Mouse (Mus musculus): Measurements from ENCODE around the gene Tsfm. TPM values are rescaled to one million over a fixed set of nuclear protein-coding genes. Genes with fewer than 3 reads are reported as not detected.

The Tsfm gene
- total and polyA plus RNA-seq, 3 experiments = 53.0 to 88.9 (median 78.0) TPM

GRCm38 (mm10) chr10:127061513-127061912 is 30.9 kb upstream of the Tsfm start:
- dilution Hi-C loops (cut with MboI; ENCODE audit: extremely low pct_ligation_motif_present, extremely low pct_unique_long_range_greater_than_20kb, low sequenced_read_pairs) (no loop called here), in situ Hi-C loops (cut with MboI; ENCODE audit: low pct_ligation_motif_present, low pct_unique_long_range_greater_than_20kb, low sequenced_read_pairs) (no loop called here)
- Histone ChIP-seq H3K27ac (ENCODE audit: insufficient read depth, low read depth) (no peak overlapping the region), H3K9me3 (replicated peaks; ENCODE audit: low read length) (no peaks in the 10 kb centered on the region), H3K79me2 (replicated peaks; ENCODE audit: control insufficient read depth, extremely low read depth, insufficient read depth, poor library complexity, severe bottlenecking) (peaks cover 18% of the 10 kb centered on the region), H3K36me3 (replicated peaks in 1 of 2; ENCODE audit: control insufficient read depth in 1 of 2, insufficient read depth in 1 of 2, low read length in 1 of 2) (peaks cover 26 to 29% of the 10 kb centered on the region in 2 experiments), H3K9ac (ENCODE audit: insufficient read depth, low read depth) (no peak overlapping the region), H3K4me3 (replicated peaks in 1 of 3; ENCODE audit: low read depth in 2 of 3, low read length in 2 of 3, poor library complexity in 1 of 3) (no peak overlapping the region), H3K4me2 (ENCODE audit: insufficient read depth, low read depth, poor library complexity, severe bottlenecking) (no peak overlapping the region), H3K4me1 (ENCODE audit: control insufficient read depth in 1 of 2, insufficient read depth in 2 of 2) (peaks cover 10 to 40% of the 10 kb centered on the region in 2 experiments), H3K27me3 (replicated peaks) (peaks cover 37% of the 10 kb centered on the region)
- TF ChIP-seq RAD21 (IDR thresholded peaks at IDR 0.05; ENCODE audit: low read depth, low read length) (no peak), MEF2A (IDR thresholded peaks at IDR 0.05; ENCODE audit: borderline replicate concordance, low read depth, low read length) (no peak), CHD2 (IDR thresholded peaks at IDR 0.05; ENCODE audit: low read length) (no peak), ZMIZ1 (IDR thresholded peaks at IDR 0.05; ENCODE audit: low read depth, low read length) (no peak), UBTF (IDR thresholded peaks at IDR 0.05; ENCODE audit: low read depth, low read length) (no peak), ETS1 (conservative IDR thresholded peaks at IDR 0.05; ENCODE audit: low read depth, low read length) (no peak), SMC3 (IDR thresholded peaks at IDR 0.05; ENCODE audit: low read depth, low read length) (no peak), ZNF384 (IDR thresholded peaks at IDR 0.05; ENCODE audit: low read depth, low read length) (no peak), PAX5 (IDR thresholded peaks at IDR 0.05; ENCODE audit: low read length) (no peak), POLR2A (IDR thresholded peaks at IDR 0.05; ENCODE audit: low read depth, low read length) (no peak), CTCF (conservative IDR thresholded peaks at IDR 0.05 in 1 of 2, IDR thresholded peaks at IDR 0.05 in 1 of 2; ENCODE audit: low read depth in 2 of 2, low read length in 2 of 2) (no peak), KAT2A (IDR thresholded peaks at IDR 0.05; ENCODE audit: insufficient replicate concordance, low read length) (no peak), ZKSCAN1 (IDR thresholded peaks at IDR 0.05; ENCODE audit: borderline replicate concordance, low read depth, low read length) (no peak), IRF4 (IDR thresholded peaks at IDR 0.05; ENCODE audit: low read depth, low read length) (no peak), TCF12 (IDR thresholded peaks at IDR 0.05; ENCODE audit: low read depth, low read length) (no peak), JUN (IDR thresholded peaks at IDR 0.05; ENCODE audit: insufficient read depth, low read depth, low read length) (no peak), USF1 (IDR thresholded peaks at IDR 0.05; ENCODE audit: low read depth, low read length) (no peak)
- DNase-seq (ENCODE audit: extremely low read depth) = no peak

GRCm38 (mm10) chr10:127061085-127061484 is 30.4 kb upstream of the Tsfm start:
- in situ Hi-C loops (cut with MboI; ENCODE audit: low pct_ligation_motif_present, low pct_unique_long_range_greater_than_20kb, low sequenced_read_pairs) = no loop called here
- peaks cover 16% of the 10 kb centered on the region for H3K79me2 ChIP-seq (replicated peaks; ENCODE audit: control insufficient read depth, extremely low read depth, insufficient read depth, poor library complexity, severe bottlenecking)
- dilution Hi-C loops (cut with MboI; ENCODE audit: extremely low pct_ligation_motif_present, extremely low pct_unique_long_range_greater_than_20kb, low sequenced_read_pairs) = no loop called here

More at GRCm38 (mm10) chr10:127061085-127061484, 30.4 kb upstream of the Tsfm start:
- peaks cover 14 to 42% of the 10 kb centered on the region in 2 experiments for H3K4me1 ChIP-seq (ENCODE audit: control insufficient read depth in 1 of 2, insufficient read depth in 2 of 2)
- H3K27me3 ChIP-seq (replicated peaks) = peaks cover 37% of the 10 kb centered on the region
- H3K27ac ChIP-seq (ENCODE audit: insufficient read depth, low read depth) = no peak overlapping the region
- H3K36me3 ChIP-seq (replicated peaks in 1 of 2; ENCODE audit: control insufficient read depth in 1 of 2, insufficient read depth in 1 of 2, low read length in 1 of 2) = peaks cover 27 to 30% of the 10 kb centered on the region in 2 experiments
- no peak for TF ChIP-seq TCF12 (IDR thresholded peaks at IDR 0.05; ENCODE audit: low read depth, low read length)
- no peak for TF ChIP-seq ZNF384 (IDR thresholded peaks at IDR 0.05; ENCODE audit: low read depth, low read length)
- no peak for TF ChIP-seq CTCF (conservative IDR thresholded peaks at IDR 0.05 in 1 of 2, IDR thresholded peaks at IDR 0.05 in 1 of 2; ENCODE audit: low read depth in 2 of 2, low read length in 2 of 2)
- no peak for TF ChIP-seq SMC3 (IDR thresholded peaks at IDR 0.05; ENCODE audit: low read depth, low read length)
- no peak for TF ChIP-seq HCFC1 (IDR thresholded peaks at IDR 0.05; ENCODE audit: low read depth, low read length)
- TF ChIP-seq ELF1 (IDR thresholded peaks at IDR 0.05; ENCODE audit: low read depth, low read length) = no peak
- TF ChIP-seq USF2 (conservative IDR thresholded peaks at IDR 0.05; ENCODE audit: low read depth, low read length) = no peak
- no peak for TF ChIP-seq NRF1 (IDR thresholded peaks at IDR 0.05; ENCODE audit: low read depth, low read length)
- TF ChIP-seq JUN (IDR thresholded peaks at IDR 0.05; ENCODE audit: insufficient read depth, low read depth, low read length) = no peak
- TF ChIP-seq E2F4 (IDR thresholded peaks at IDR 0.05; ENCODE audit: insufficient replicate concordance, low read depth, low read length) = no peak
- TF ChIP-seq POLR2AphosphoS2 (IDR thresholded peaks at IDR 0.05; ENCODE audit: low read depth, low read length) = no peak
- no peak for TF ChIP-seq RCOR1 (conservative IDR thresholded peaks at IDR 0.05; ENCODE audit: low read depth, low read length)
- TF ChIP-seq USF1 (IDR thresholded peaks at IDR 0.05; ENCODE audit: low read depth, low read length) = no peak
- no peak for TF ChIP-seq IRF4 (IDR thresholded peaks at IDR 0.05; ENCODE audit: low read depth, low read length)
- TF ChIP-seq MYC (IDR thresholded peaks at IDR 0.05; ENCODE audit: low read depth, low read length) = no peak
- TF ChIP-seq POLR2A (IDR thresholded peaks at IDR 0.05; ENCODE audit: low read depth, low read length) = no peak
- TF ChIP-seq SIN3A (IDR thresholded peaks at IDR 0.05; ENCODE audit: low read length) = no peak
- no peak overlapping the region for H3K4me2 ChIP-seq (ENCODE audit: insufficient read depth, low read depth, poor library complexity, severe bottlenecking)
- no peaks in the 10 kb centered on the region for H3K9me3 ChIP-seq (replicated peaks; ENCODE audit: low read length)
- no peak for DNase-seq (ENCODE audit: extremely low read depth)
- no peak overlapping the region for H3K4me3 ChIP-seq (replicated peaks in 1 of 3; ENCODE audit: low read depth in 2 of 3, low read length in 2 of 3, poor library complexity in 1 of 3)
- no peak overlapping the region for H3K9ac ChIP-seq (ENCODE audit: insufficient read depth, low read depth)

Data from CH12.LX (cell line).